Mouse (Mus musculus): ENCODE data around the gene Wipf3. TPM values are rescaled to one million over a fixed set of nuclear protein-coding genes. Genes with fewer than 3 reads are reported as not detected.

Wipf3 gene
- total RNA-seq, 2 experiments from 2014 or later, result 4.6 to 8.2 TPM

DNA sequence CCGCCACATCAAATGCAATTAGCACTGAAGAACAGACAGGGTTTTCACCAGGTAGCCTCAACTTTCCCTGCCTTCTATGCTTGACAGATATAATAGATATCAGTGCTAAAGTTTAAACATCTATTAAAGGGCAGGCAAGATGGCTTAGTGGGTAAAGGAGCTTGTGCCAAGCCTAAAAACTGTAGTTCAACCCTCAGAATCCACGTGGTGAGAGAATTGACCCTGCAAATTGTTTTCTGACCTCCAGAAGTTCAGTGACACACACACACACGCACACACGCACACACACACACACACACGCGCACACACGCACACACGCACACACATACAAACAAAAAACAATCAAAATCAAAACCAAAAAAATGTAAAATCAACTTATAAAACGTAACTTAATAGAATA lies 2.8 kb downstream of the Wipf3 start:
- DNase-seq, result no peak

DNA sequence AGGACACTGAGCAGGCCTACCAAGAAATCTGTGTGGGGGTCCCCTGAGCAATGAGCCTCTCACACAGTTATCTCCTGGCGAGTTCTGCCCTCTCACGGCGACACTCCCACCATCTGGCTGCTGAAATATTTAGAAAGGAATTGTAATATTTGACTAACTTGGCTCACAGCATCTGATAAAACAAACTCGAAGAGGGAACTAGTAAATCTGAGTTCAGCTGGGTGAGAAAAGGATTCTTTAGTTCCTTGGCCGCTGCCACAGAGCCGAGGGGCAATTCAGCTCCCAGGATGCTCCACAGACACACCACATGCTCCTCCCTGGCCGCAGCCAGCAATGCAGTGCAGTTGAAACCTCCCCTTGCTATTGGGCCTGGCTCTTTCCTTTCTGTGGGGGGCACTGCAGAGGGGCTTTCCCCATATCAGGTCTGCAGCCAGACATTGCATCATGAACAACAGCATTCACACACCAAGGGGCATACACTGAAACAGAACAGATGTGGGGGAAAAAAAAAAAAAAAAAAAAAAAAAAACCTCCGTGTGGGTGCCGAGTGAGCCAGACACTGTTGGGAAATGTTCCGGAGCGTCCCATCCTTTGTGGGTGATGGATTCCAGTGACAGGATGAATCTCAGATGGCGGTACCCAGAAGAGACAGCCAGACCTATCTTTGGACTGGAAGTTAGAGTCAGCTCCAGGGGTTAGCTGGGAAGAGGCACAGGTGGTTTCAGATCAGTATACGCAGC lies 3.6 kb downstream of the Wipf3 start:
- DNase-seq, result no peak

GRCm38 (mm10) chr6:54434171-54434570 lies 4.8 kb downstream of the Wipf3 start:
- no peak for DNase-seq

- DNase-seq, result no peak
These were observed 6.3 kb downstream of the Wipf3 start for GRCm38 (mm10) chr6:54435663-54436062.

DNA sequence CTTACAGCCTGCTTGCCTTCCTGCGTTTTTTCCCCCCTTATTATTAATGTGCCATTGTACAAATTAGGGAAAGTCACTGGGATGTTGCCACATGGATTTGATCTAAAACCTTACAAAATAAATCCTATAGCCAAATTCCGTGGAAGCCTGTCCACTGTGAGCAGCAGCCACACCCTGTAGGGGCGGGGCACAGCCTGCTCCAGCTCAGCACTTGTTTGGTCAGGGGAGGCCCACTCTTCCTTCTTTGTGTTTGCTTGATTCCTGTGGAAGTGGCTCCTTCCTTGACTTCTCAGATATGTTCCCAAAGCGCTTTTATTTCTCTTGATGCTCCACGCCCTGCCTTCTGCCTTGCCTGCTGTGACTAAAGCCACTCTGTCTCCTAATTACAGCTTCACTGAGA lies 6.9 kb downstream of the Wipf3 start:
- no peak for DNase-seq

DNA sequence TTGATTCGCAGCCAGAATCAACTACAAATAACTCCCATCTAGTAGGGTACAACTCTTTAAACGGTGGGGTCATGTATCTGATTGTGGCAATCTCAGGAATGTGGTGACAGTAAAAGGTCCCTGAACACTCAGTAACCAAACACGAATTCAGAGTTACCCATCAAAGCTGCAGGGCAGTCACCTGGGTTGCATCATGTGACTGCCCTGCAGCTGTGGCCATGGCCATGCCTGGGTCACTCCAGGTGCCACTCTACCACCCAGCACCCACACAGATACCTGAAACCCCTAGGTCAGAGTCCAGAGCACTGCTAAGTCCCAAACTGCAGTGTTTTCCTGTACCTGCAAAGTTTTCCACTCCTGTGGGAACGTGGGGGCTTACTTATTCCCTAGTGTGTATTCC lies 9.1 kb downstream of the Wipf3 start:
- no peak for DNase-seq

DNA sequence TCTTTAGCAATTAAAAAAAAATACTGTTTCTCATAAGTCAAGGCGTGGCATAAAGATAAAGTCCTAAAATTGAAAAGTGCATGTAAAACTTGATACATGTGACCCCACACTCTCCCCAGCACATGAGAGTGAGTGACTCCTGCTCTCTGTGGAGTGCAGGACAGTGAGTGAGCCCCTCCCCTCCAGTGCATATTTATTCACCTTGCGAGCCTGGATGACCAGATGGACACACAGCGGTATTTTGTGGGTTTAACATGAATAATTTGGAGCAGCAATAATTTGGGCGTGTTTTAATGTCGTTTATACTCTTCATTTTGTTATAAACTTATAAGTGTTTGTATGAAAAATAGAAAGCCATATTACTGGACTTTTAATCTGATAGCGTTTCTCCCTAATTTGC lies 11.3 kb downstream of the Wipf3 start:
- no peak for DNase-seq

- DNase-seq, result no peak
These were observed 14.3 kb downstream of the Wipf3 start for GRCm38 (mm10) chr6:54443657-54444056.

GRCm38 (mm10) chr6:54444086-54444485 lies 14.7 kb downstream of the Wipf3 start:
- DNase-seq, result no peak

DNA sequence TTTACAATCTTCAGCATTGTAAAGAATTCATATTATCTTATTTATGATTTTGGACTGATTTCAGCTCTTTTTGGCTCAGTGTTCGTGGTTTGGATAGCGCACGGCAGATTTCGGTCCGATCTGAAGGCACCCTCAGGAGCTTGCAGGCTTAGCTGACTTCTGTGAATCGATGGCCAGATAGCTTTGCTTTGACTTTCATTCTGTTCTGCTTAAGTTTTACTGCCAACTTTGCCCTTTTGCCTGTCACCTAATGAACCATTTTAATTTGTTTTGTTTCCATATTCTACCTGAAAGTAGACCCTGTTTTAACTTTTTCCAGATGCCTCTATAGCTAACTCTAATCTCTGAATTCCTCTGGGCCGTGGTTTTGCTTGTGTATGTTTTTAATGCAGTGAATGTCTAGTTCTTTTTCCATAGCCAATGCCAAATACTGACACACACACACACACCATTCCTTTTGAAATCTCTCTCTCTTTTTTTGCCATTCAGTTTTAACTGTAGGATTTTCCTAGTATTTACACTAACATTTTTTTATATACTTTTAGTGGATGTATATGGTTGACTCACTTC lies 15.9 kb downstream of the Wipf3 start:
- DNase-seq, result no peak

DNA sequence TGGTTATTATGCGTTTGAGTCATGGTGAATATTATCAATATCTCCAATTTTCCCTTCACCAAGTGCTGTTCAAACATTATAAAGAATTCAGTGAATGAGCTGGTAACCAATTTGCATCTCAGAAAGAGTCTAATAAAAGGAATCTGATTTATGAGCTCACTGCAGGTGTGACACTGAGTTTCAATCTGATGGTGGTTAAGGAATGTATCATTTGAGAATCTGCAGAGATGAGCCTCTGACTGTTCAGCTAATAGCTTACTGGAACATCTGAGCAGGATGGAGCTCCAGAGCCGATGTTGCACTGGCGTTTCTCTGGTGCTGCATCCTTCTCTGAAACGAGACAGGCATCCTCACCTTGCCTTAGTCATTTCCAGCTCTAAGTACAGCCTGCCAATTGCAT lies 17.9 kb downstream of the Wipf3 start:
- no peak for DNase-seq

GRCm38 (mm10) chr6:54459661-54460060 lies 30.3 kb downstream of the Wipf3 start:
- no peak for DNase-seq

GRCm38 (mm10) chr6:54460172-54460914 lies 30.9 kb downstream of the Wipf3 start:
- DNase-seq, result no peak

DNA sequence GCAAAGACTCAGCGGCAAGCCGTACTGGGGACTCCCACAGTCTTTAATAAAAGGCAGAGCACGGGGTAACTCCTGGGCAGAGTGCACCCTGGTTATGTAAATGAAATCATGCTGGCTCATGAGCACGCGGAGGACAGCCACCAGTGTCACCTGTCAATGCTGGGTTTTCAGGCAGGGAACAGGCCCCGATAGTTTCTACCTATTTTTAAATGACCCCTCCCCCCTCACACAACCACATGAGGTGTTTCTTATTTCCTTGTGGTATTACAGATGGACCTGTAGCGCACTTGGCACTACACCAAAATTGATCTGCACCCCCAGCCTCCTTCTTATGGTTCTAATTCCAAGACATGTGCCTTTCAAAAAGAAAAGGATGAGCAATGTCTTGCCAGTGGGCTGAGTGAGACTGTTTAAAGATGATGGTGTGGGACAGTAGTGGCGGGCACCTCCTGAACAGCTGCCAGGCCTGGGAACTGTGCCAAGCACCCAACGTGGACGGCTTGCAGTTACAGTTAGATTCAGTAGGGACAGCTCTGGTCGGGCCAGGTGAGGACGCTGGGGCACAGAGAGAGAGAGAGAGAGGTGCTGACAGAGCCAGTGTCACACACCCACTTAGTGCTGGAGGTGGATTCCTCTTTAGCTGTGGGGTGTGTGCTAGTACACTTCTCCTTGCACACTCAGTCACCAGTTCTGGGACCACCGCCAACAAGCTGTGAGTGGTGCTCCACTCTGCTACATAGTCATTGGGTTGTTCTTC lies 31.7 kb downstream of the Wipf3 start:
- peak; percentile 64 for DNase-seq

- peak; percentile 39 for DNase-seq
These were observed 33.4 kb downstream of the Wipf3 start for GRCm38 (mm10) chr6:54462766-54463165.

- DNase-seq, result peak; percentile 36
These were observed 34.5 kb downstream of the Wipf3 start for GRCm38 (mm10) chr6:54463701-54464458.

DNA sequence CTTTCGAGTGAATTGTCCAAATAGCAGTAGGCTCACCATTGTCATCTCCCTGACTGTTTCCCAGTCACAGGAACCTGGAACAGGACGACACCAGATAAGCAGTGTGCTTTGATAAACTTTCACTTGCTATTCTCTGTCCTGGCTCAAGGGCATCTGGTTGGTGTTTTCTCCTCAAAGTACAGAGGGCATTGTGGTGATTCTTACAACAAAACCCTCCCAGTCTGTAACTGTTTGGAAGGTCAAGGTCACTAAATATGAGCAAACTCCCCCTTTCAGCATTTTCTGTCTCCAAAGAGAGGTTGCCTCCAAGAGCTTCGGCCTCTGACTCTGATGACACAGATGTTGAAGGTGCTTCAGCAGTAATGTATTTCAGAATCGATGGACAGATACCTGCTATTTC lies 35.5 kb downstream of the Wipf3 start:
- DNase-seq, result no peak

- DNase-seq, result no peak
These were observed 38.0 kb downstream of the Wipf3 start for GRCm38 (mm10) chr6:54467371-54467770.

DNA sequence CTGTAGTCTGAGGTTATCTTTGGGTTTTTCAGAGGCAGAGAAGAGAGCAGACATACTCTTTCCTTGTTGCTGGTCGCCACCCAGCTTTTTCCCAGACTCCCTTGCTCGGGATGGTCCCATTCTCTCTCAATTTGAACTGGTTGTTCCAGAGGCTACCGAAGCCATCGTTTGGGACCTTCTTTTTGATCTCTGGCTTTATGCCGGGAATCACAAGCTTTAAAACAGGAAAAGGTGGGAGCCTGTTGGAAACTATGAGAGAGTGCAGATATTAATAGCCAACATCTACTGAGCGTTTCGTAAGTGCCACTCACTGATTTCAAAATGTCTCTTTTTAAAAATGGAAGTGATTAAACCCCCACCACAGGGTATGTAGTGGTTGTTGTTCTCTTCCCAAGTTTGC lies 42.5 kb downstream of the Wipf3 start:
- no peak for DNase-seq

DNA sequence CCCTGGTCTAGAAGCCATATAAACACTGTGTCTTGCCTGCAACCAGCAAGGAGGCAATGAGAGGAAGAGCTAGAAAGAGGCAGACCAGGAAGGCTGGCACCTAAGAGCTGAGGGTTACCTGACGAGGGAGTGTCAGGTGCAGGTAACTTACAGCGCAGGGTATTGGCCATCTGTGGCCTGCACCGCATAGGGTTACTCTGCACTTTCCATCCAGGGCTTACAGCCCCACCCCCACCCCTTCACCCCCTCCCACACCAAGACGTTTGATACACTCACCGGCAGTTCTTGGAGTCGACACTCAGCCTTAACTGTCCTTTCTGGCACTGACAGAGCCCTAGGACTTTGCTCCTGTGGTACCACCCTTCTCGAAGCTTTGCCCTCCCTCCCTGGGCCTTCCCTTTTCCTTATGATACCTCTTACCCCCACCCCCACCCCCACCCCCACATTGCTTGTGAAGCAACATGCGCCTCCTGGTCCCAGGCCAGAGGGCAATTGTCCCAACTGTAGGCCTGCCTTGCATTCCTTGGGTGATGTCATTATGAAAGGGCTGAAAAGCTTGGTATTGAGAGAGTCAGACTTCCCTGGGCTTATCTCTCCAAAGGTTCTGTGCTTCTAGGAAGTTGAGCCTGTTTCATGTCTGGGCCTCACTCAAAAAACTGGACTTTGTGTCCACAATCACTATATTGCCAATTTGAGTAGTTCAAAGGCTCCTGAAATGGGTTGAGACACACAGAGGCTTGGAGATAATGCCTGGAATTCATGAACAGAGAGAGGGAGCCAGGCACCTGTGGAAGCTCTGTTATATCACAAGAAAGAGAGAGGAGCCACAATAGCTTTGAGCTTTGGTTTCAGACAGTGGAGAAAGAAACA lies 43.7 kb downstream of the Wipf3 start:
- peak; percentile 38 for DNase-seq

Data from adrenal gland, postnatal 10 days (tissue).